Mouse (Mus musculus): ENCODE measurements at regions not wholly inside any gene's neighbourhood (a gene's known extent, or its start where the extent isn't known, plus 50 kb on each side); places are given as distances from the start of the nearest gene placed in this dataset.

DNA sequence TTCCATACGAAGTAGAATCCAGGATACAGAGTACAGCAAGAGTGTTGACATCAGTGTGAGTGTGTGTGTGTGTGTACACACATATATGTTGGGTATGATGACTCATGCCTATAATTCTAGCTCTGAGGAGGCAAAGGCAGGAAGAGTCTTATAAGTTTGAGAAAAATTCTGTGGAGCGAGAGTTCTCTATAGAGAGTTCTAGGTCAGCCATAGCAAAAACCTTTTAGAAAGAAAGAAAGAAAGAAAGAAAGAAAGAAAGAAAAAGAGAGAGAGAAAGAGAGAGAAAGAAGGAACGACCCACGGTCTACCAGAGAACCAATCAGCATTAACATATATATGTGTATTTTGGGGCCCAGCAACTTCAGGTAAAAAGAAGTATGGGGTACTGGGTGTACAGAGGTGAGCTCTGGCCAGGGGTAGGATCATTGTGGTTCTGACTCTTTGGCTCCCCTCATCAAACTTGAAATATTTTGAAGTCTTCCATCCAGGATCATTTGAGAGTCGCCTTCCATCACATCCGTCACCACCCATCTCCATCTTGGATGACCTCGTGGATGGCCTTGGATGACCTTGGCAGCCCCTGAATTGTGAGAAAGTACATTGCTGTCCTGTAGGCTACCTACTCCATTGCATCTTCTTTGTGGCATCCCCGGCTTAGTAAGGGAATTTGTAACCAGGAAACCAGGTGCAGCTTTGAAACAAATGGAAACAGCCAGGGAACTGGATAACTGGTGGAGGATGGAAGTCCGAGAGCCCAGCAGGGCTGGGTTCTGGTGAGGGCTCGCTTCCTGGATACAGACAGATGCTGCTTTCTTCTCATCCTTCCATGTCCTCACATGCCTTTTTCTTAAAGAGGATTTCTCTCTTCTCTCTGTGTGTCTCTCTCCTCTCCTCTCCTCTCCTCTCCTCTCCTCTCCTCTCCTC is 106.1 kb upstream of the Cpm start:
- TF ChIP-seq GATA1 (IDR thresholded peaks at IDR 0.05; ENCODE audit: low read length), result no peak

DNA sequence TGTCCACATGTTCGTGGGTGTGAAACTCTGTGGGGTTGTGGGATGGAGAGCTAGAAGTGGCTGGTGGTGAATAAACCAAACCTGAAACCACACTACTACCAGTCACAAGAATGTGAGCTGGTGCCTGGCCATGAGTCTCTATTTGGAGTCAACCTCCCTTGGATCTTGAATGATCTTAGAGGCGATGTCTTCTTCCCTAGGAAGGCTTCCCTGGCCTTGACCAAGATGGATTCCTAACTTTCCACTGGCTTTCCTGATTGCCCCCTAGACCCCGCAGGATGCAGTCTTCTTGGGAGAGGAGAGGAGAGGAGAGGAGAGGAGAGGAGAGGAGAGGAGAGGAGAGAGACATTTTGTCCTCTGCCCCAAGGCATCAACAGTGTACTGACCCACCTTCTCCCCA is 106.9 kb upstream of the Cpm start:
- TF ChIP-seq GATA1 (IDR thresholded peaks at IDR 0.05; ENCODE audit: low read length), result no peak

DNA sequence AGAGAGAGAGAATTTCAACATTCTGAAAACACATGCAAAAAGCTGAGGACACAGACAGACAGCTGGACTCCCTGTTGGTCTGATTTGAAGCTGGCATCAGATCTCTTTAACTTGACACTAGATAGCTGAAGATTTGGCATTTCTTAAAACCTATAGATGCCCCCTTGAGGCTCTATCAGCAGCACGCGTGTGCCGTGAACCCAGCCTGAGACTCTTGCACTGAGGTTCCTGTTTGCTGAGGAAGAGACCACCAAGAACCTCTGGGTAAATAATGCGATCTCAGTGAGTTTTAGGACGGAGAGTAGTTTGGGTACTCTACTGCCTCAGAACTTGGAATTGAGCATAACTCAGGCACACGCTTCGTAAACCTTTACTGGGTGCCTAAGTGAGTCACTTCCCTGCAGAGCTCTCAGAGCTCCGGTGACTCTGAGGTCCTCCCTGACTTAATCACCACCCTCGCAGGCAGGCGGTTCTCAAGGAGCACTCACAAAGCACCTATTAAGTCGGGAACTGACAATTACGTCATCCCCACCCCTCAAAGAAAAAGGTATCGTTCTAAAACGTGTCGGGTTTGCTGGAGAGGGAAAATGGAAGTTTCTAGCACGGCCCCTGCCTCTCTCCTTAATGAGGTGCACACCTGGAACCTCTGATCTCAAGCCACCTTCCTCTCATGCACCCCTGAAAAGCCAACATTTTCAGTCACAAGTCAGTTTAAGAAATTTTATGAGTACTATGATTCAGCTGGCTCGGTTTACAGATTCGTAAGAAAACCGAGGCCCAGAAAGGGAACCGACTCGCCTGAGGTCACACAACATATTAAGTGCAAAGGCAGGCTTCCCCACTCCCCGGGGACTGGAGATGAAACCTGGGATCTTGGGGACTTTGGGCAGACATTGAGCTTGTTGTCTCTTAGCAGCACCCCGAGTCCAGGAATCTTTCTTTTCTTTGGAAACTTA is 107.7 kb upstream of the Cpm start:
- TF ChIP-seq GATA1 (IDR thresholded peaks at IDR 0.05; ENCODE audit: low read length), result no peak

DNA sequence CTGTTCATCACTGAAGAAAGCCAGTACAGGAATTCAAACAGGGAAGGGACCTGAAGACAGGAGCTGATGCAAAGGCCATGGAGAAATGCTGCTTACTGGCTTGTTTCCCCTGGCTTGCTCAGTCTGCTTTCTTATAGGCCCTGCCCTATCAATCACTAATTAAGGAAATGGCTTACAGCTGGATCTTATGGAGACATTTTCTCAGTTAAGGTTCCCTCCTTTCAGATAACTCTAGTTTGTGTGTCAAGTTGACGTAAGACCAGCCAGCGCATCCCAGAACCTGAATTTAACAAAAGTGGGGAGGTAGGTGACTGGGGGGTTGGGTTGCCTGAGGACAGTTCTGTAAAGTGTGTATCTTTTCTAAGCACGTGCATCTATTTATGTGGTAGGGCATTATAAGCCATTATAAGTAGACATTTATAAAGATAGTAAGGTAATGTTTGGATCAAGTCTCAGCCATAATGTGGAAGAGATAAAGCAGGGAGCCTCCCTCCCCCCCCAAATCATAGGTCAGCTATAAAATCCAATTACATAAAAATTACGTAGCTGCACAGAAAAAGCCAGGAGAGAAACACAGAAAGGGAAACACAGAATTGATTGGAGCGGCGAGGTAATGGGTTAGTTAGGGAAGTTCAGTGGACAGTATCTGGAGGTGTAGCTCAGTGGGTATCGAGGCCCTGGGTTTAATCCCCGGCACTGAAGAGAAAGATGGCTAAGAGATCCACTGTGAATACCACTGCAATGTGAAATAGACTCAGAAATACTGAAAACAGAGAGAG is 108.6 kb upstream of the Cpm start:
- no peak for TF ChIP-seq GATA1 (IDR thresholded peaks at IDR 0.05; ENCODE audit: low read length)

DNA sequence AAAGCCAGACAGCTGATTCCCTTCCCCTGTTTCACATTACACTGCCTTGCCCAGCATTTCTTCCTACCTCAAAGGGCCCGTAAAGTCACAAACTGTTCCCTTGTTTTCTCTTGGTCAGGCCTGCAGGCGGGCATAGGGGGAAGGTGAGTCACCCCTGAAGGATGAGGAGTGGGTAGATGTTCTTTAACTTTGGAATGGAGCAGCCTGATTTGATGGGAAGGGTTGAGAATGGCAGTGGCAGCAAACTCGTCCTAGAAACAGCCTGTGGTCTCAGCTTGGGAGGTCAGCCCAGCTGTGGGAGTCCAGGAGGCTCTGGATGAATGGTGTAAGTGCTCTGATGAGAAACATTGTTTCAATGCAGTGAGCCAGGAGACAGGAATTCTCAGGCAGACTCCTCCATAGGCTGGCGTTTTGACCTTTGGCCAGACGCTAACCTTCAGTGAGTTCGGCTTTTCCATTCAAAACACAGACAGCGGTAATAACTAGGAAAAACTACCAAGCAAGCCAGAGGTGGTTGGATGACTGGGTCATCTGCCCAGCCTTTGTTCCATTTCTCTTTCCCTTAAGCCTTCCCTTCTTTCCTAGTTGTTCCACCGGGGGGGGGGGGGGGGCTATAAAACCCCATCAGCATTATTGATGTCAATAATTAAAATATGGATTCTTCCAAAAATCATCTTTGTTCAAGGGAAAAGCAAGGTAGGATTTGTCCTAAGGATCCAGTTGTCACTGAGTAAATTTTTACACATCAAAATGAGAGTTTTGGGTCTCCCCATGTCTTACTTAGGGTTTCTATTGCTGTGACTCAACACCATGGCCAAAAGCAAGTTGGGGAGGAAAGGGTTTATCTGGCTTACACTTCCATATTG is 109.4 kb upstream of the Cpm start:
- TF ChIP-seq GATA1 (IDR thresholded peaks at IDR 0.05; ENCODE audit: low read length), result no peak

DNA sequence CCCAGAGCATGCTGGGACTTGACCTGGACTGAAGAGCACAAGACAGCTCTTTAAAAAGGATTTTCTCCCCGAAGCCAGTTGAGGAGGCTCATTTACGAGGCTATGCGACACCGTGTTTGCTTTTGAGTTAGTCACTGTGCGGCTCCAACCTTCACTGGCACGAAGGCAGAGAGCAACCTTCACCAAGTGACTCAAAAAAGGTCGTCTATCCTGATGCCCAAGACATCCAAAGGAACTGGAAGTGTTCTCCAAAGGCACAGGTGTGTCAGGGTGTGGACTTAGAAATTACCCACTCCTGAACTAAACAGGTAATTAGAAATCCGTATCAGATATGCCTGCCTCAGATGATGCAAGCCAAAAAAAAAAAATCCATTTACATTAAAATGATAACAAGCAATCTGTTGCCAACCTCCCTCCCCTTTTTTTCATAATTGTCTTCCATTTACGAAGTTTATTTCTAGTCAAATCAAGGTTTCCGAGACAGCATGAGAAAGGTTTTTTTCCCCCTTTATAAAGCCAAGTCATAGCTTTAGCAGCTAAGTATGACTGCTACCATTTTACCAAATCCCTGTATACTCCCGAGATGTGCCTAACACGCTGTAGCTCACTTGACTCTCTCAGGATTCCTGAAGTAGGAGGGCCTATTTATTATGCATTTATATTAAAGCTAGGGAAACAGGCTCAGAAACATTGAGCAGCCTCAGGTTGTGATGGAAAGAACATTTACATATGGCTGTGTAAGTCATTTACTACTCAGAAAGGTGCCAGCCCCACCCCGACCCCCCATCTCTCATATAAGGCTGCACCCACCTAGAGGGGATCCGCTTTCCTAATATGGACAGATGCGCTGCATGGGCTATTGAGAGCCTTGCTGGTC is 110.3 kb upstream of the Cpm start:
- no peak for TF ChIP-seq GATA1 (IDR thresholded peaks at IDR 0.05; ENCODE audit: low read length)

DNA sequence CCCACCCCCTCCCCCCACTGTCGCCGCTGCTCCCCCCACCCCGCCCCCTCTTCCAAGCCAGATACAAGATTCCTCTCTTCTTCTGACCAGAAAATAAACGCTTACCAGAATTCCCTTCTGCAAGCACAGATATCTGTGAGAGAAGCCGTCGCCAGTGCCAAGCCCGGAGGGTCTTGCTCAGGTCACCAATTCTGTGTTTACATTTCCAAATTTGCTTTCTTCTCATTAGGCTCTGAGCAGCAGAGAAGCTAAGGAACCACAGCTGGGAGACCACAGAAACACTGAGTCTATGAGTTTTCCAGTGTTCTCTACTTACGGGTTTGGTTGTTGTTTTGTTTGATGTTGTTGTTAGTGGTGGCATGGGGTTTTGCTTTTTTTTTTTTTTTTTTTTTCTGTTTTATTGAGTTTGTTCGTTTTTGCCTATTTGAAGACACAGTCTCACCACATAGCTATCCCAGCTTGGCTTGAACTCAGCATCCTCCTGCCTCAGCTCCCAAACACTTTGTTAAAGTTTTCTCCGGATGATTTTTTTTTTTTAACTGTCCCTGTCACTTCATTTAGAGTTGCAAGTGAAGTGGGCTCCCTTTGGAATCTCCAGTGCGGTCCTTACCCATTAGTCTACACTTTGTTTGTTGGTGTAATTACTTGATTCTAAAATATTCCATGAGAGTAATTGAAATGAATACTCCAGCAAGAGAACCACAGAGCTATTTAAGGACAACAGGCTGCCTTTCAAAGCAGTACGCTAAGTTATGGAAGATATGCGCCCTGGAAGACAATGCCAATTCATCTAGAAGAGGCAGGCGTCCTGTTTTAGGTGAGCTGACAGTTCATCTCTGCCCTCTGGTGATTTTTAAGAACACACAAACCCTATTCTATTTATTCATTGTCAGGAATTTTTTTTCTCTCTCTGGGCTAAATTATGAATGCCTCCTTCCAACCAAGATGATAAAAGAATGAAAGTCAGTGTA is 111.2 kb upstream of the Cpm start:
- TF ChIP-seq GATA1 (IDR thresholded peaks at IDR 0.05; ENCODE audit: low read length), result no peak

DNA sequence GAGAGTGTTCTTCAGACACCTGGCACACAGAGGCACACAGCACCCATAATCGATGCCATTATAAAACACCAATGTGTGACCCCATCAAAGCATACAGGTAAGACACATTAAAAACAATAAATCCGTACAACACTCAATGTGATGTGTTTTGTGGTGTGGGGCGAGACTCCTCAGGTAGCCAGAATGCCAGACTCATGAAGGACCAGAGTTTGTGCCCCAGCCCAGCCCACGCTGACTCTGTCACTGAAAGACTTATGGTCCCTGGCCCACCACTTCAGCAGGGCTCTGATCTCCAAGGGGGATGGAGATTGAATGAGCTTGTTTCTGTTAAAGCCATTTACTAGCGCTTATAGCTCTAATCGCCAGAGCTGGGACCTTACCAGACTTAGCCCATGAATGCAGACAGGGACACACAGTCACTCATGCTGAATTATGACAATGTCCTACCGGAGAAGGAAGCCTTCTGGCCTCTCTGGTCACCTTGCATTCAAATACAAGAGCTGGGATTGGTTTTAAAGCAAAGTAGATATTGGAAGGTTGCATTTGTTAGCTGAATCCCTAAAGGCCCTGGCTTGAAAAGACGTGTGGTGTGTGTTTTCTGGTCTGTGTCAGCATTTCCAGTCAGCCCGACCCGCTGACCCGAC is 112.1 kb upstream of the Cpm start:
- TF ChIP-seq GATA1 (IDR thresholded peaks at IDR 0.05; ENCODE audit: low read length), result no peak

DNA sequence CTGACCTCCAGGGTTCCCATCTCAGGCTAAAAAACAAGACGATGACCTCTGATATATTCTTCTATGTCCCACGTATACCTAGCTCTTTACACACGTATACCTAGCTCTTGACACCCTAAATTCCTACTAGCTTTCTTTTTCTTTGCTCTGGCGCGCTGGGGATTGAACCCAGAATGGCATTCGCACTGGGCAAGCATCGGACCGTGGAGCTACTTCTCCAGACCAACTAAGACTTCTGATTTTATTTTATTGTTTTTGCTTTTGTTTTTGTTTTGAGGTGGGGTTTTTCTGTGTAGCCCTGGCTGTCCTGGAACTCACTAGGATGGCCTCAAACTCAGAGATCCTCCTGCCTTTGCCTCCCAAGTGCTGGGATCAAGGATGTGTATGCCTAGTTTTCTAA is 112.8 kb upstream of the Cpm start:
- TF ChIP-seq GATA1 (IDR thresholded peaks at IDR 0.05; ENCODE audit: low read length), result no peak

DNA sequence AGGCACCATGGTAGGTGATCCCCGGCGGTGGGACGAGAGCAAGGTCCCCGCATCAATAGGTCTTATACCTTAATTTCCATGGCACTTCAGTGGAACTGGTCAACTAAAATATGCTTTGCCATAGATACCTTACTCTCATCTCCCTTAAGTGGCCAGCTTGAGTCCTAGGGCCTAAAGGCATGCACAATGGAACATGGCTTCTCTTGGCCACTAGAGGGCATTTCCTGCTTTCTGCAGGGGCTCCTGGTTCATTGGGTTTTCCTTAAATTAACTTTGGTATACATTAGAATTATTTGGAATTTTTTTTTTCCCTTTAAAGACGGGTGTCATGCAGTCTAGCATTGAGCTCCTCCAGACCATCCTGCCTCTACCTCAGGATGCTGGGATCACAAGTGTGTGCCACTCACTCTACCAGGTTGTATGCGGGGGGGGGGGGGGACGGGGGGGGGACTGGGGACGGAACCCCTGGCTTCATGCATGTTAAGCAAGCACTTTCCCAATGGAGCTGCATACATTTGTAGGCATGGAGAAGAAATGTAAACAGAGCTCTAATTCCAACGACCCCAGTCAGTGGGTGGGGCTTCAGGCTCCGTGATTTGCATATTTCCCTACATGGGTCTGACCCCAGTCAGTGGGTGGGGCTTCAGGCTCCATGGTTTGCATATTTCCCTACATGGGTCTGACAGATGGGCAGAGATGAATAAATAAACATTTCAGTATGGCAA is 113.4 kb upstream of the Cpm start:
- no peak for TF ChIP-seq GATA1 (IDR thresholded peaks at IDR 0.05; ENCODE audit: low read length)

DNA sequence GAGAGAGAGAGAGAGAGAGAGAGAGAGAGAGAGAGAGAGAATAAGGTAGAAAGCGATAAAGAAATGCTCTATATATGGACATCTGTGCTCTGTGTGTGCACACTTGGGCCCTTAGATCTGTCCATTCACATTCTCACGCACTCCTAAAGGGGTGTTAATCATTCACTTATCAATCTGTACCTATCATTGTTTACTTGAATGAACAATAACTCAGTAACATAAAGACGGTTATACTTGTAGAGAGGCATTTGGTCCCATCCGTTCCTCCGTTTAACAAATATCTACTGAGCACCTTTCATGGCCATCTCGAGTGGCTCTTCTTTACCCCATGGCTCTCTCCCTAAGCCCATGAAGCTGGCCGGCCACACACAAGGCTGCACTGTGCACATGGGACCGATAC is 114.3 kb upstream of the Cpm start:
- TF ChIP-seq GATA1 (IDR thresholded peaks at IDR 0.05; ENCODE audit: low read length), result no peak

Data from G1E-ER4 (cell line).